Mouse (Mus musculus): ENCODE measurements around the gene Patj. TPM values are rescaled to one million over a fixed set of nuclear protein-coding genes. Genes with fewer than 3 reads are reported as not detected.
A peak's percentile ranks its signal among the peaks of the same experiment; 100 is the strongest.

The Patj gene
- 5.1 and 6.7 TPM in 2 replicates for polyA plus RNA-seq (2015; fragmentation: Nextera tagmentation; extraction: Ambion mirVana)

DNA sequence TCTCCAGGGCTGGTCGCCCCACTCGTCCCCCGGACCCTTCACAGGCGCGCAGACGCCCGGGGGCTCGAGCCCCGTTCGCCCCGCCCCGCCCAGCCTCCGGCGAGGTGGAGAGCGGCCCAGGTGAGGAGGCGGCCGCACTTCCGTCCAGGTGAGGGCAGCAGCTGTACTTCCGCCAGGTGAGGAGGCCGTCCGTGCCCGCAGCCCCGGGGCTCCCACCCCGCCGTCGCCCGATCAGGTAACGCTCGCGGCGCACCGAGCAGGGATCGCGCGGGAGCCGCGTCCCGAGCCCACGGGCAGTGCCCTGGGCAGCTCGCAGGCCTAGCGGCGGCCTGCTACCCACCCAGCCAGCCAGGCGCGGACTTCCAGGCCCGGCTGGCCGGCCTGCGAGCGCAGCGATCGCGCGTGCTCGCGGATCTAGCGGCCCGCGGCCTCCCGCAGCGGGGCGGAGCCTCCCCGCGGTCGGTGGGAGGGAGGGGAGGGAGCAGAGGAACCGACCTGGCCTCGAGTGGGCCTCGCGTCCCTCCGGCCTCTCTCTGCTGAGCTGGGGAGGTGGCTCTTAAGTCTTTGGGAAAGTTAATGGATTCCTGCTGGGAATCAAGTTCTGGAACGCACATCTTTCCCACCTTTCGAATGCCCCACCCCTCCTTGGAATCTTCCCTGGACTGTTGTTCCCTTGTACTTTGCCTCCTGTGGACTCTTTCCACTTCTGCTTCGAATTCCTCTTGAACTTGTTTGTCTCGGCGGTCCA is at the start of gene Patj:
Gene Patj, plus strand, starts transcription at position 96 of the 748 bp plus-strand sequence.
- peak; percentile 90 for ATAC-seq (ENCODE audit: low FRiP score)
- no peaks in the 10 kb centered on the region for H3K36me3 ChIP-seq
- peak within 1 kb of the TSS; percentile 73 for H3K4me2 ChIP-seq
- peak within 1 kb of the TSS; percentile 88 for H3K9ac ChIP-seq
- peak within 1 kb of the TSS; percentile 85 for H3K27ac ChIP-seq
- peak within 1 kb of the TSS; percentile 56 for H3K4me3 ChIP-seq
- WGBS: under 1% methylated on average over 72 of the region's 73 CpGs
- no peaks in the 10 kb centered on the region for H3K9me3 ChIP-seq
- H3K27me3 ChIP-seq: no peaks in the 10 kb centered on the region
- H3K4me1 ChIP-seq (replicated peaks): peaks cover 3% of the 10 kb centered on the region

DNA sequence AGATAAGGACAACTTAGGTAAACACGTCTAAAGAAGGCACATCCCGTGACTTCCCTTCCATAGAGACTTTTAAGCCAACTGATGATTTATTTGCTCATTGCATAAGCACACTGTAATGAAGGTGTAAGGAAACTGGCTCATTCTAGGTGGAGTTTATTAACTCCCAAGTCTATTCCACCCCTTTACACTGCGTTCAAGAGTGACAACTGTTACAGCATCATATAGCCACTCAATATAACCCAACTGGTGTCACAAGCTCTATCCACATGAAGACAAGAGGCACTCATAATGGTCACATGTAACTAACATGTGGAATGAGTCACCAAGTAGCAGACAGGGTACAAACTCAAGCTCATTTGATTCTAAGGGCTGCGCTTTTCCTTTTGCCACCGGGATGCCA is 47.0 kb upstream of the Patj start:
- Histone ChIP-seq H3K9ac (no peak overlapping the region), H3K9me3 (no peaks in the 10 kb centered on the region), H3K27ac (no peak overlapping the region), H3K36me3 (peaks cover 8% of the 10 kb centered on the region), H3K4me1 (replicated peaks) (peaks cover 5% of the 10 kb centered on the region; the same call in 1 of the 2 replicates), H3K4me3 (no peak overlapping the region), H3K4me2 (no peak overlapping the region), H3K27me3 (no peaks in the 10 kb centered on the region)
- no peak for ATAC-seq (ENCODE audit: low FRiP score)
- WGBS: 87% methylated on average over 5 of the region's 5 CpGs

DNA sequence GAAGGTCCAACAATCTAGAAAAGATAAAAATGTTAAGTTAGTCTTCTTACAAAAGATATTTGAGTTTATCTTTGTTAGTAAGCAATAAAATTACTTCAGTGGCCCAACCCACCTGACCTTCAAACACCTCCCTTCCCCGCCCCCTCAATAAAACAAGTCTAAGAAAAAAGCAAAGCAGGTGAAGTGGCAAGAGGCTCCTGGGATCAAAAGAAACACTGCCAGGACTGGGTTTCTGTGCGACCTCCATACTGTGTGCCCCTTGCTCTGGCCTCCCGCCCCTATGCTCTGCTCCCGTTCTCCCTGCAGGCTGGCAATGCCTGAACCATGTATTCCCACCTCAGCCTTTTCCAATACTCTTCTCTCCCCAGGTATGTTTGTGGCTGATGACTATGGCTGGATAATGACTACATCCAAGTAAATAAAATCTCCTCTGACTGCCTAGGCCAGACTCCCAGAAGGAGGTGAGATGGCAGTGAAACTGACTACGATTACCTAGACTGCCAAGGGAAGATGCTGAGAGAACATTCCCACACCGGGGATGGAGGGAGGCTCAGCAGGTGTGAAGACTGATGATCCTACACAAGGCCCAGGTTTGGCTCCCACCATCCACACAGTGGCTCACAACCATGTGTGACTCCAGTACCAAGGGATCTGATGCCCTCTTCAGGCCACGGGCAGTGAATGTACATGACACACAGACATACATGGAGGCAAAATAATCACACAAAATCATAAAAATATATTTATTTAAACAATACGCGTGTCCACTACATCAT is 37.4 kb upstream of the Patj start:
- Histone ChIP-seq H3K9me3 (no peaks in the 10 kb centered on the region), H3K36me3 (peaks cover 51% of the 10 kb centered on the region), H3K9ac (no peak overlapping the region)

DNA sequence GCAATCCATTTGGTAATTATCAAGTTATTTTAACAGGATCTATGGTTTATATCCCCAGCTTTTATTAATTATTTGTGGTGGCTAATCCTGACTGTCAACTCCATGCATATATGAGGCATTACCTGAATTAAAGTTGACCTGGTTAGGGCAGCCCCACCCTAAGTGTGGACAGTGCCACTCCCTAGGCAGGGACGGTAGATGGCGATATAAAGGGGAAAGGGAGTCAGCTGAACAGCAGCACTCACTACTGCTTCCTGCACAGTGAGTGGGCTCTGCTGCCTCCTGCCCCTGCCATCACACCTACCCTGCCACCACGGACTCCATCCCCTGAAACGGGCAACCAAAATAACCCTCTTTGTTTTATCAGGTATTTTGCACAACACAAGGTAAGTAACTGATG is 20.2 kb upstream of the Patj start:
- ATAC-seq (ENCODE audit: low FRiP score): no peak
- 58% methylated on average over 4 of the region's 4 CpGs for WGBS
- H3K9me3 ChIP-seq: no peaks in the 10 kb centered on the region
- no peaks in the 10 kb centered on the region for H3K4me1 ChIP-seq (replicated peaks)
- H3K36me3 ChIP-seq: peaks cover 21% of the 10 kb centered on the region
- H3K4me3 ChIP-seq: no peak overlapping the region
- H3K9ac ChIP-seq: no peak overlapping the region
- H3K4me2 ChIP-seq: no peak overlapping the region
- no peaks in the 10 kb centered on the region for H3K27me3 ChIP-seq
- H3K27ac ChIP-seq: no peak overlapping the region

More for the DNA sequence above, 37.4 kb upstream of the Patj start:
- Histone ChIP-seq H3K4me2 (no peak overlapping the region), H3K27me3 (no peaks in the 10 kb centered on the region), H3K27ac (no peak overlapping the region), H3K4me1 (replicated peaks) (no peaks in the 10 kb centered on the region), H3K4me3 (no peak overlapping the region)
- 97% methylated on average over 9 of the region's 9 CpGs for WGBS
- ATAC-seq (ENCODE audit: low FRiP score): no peak

DNA sequence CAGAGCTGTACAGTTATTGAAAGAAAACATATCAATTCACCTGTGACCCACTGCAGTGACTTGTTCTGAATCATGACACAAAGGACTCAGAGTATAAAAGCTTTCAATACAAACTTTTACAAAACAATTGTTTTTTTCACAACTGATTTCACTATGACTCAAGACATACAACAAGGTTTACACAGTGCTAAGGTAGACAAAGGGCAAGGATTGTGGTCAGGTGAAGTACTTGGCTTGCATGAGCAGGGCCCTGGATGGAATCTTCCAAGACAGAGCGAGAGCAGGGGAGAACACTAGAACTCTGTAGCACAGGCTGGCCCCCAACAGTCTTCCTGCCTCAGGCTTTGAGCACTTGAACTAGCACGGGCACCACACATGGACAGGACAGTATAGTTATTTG is 18.6 kb upstream of the Patj start:
- H3K4me3 ChIP-seq: no peak overlapping the region
- H3K36me3 ChIP-seq: peaks cover 16% of the 10 kb centered on the region
- no peaks in the 10 kb centered on the region for H3K27me3 ChIP-seq
- H3K9me3 ChIP-seq: no peaks in the 10 kb centered on the region
- H3K9ac ChIP-seq: no peak overlapping the region
- WGBS: 95% methylated on average over 2 of the region's 2 CpGs
- ATAC-seq (ENCODE audit: low FRiP score): no peak
- H3K4me1 ChIP-seq (replicated peaks): peaks cover 9% of the 10 kb centered on the region
- no peak overlapping the region for H3K27ac ChIP-seq
- H3K4me2 ChIP-seq: no peak overlapping the region

DNA sequence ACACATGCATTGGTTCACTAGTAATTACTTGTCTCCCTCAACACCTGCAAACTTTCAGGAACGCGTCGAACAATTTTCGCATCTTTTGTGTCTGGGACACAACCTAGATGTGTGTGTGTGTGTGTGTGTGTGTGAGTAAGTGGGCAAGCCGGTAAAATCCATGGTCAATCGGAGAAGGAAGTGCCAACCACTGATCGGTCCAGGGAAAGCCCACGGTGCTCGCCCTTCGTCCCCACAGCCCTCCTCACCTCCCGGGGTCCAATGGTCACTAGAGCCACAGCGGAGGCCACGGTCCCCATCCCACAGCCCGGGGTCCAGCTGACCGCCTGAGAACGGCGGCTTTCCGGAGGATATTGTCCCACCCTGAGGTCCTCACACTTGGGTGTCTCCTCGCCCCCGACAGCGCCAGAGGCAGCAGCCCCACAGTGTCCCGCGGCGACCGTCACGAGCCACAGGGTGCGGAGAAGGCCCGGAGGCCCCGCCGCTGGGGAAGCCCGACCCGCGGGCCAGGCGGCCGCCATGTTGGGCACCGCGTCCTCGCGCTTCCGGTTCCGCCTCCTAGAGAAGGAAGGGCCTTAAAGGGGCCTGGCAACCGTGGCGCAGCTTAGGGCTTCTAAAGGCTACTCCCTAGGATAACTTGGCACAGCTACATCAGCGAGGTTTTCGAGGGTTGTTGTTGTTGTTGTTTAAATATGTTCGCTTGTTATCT is 12.7 kb upstream of the Patj start, which contains the start of gene Tm2d1:
Gene Tm2d1, minus strand, starts transcription at position 591 of the 709 bp plus-strand sequence.
- Histone ChIP-seq H3K9ac (peak within 1 kb of the TSS; percentile 95), H3K4me3 (peak within 1 kb of the TSS; percentile 95), H3K27ac (peak within 1 kb of the TSS; percentile 82), H3K36me3 (peaks cover 13% of the 10 kb centered on the region), H3K4me1 (replicated peaks) (peaks cover 14% of the 10 kb centered on the region), H3K9me3 (no peaks in the 10 kb centered on the region), H3K4me2 (peak within 1 kb of the TSS; percentile 61), H3K27me3 (peaks cover 5% of the 10 kb centered on the region; the same call in 1 of the 2 replicates)
- WGBS: 1% methylated on average over 46 of the region's 46 CpGs
- peak; percentile 96 for ATAC-seq (ENCODE audit: low FRiP score)

DNA sequence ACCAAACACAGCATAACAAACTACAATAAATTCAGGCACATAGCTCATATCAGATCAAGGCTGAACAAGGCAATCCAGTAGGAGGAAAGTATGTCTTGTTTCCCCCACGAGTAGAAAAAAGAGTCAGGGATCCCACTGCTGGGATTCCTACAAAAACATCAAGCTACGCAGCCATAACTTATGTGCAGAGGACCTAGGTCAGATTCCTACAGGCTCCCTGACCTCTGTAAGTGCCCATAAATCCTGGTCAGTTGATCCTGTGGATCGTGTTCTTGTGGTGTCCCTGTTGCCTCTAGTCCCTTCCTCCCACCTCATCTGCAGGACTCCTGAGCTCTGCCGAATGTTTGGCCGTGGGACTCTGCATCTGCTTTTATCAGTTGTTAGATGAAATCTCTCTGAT is 10.5 kb upstream of the Patj start:
- Histone ChIP-seq H3K27ac (no peak overlapping the region), H3K4me2 (no peak overlapping the region), H3K9ac (no peak overlapping the region), H3K36me3 (no peaks in the 10 kb centered on the region), H3K4me1 (replicated peaks) (peaks cover 14% of the 10 kb centered on the region), H3K9me3 (no peaks in the 10 kb centered on the region), H3K4me3 (no peak overlapping the region), H3K27me3 (peaks cover 5% of the 10 kb centered on the region; the same call in 1 of the 2 replicates)
- WGBS: 84% methylated on average over 5 of the region's 5 CpGs
- ATAC-seq (ENCODE audit: low FRiP score): no peak

DNA sequence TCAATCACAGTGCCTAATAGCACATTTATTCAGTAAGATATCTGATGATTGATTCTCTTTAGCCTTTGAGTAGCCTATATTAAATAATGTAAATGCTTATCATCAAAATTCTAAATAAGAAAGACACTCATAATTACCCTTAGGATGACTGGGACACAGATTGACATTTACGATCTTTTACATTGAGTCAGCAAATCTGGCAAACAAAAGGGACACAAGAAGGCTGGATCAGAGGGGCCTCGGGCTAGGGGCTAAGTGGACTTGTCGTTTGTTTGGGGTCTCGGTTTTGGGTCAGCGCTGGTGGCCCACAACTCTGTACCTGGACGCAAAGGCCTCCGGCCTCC is 267 bp upstream of the Patj start:
- Histone ChIP-seq H3K9me3 (no peaks in the 10 kb centered on the region), H3K27ac (peak overlapping the region; percentile 85), H3K4me2 (peak overlapping the region; percentile 73), H3K9ac (peak overlapping the region; percentile 88), H3K4me3 (peak overlapping the region; percentile 56), H3K27me3 (no peaks in the 10 kb centered on the region), H3K4me1 (replicated peaks) (peaks cover 3% of the 10 kb centered on the region), H3K36me3 (no peaks in the 10 kb centered on the region)
- ATAC-seq (ENCODE audit: low FRiP score): no peak; the same call in 1 of the 2 replicates
- WGBS: 5% methylated on average over 7 of the region's 7 CpGs

DNA sequence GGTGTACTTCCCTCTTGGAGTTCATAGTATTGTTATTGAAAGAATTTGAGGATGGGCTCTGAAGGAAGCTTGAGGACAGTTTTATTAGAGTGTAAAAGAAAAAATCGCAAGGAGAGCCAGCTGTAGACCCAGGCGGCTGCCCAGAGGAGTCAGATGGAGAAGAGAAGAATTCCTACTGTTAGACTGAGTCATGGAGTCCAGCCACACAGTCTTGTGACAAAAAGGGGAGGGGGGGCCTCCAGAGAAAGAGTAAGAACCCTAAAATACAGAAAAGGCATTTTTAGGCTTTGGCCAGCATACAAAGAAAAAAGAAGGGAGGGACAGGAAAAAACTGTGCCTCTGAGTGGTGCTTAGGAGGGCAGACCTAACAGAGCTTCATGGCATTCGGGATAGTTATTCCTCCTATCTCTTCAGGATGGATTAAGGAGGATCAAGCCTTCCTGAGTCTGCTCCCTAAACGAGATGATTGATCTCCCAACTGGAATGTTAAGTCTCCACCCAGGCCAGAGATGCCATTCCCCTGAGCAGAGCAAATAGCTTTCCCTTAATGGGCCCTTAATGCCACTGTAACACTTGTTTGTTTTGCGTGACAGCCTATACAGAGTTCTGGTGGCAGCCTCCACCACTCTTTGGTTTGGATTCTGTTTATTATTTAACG is 5.5 kb downstream of the Patj start:
- no peak overlapping the region for H3K27ac ChIP-seq
- H3K27me3 ChIP-seq: no peaks in the 10 kb centered on the region
- no peak overlapping the region for H3K4me3 ChIP-seq
- no peaks in the 10 kb centered on the region for H3K36me3 ChIP-seq
- no peaks in the 10 kb centered on the region for H3K9me3 ChIP-seq
- no peak for ATAC-seq (ENCODE audit: low FRiP score)
- H3K9ac ChIP-seq: no peak overlapping the region
- no peak overlapping the region for H3K4me2 ChIP-seq
- 51% methylated on average over 6 of the region's 6 CpGs for WGBS
- H3K4me1 ChIP-seq (replicated peaks): no peaks in the 10 kb centered on the region; the same call in 1 of the 2 replicates

DNA sequence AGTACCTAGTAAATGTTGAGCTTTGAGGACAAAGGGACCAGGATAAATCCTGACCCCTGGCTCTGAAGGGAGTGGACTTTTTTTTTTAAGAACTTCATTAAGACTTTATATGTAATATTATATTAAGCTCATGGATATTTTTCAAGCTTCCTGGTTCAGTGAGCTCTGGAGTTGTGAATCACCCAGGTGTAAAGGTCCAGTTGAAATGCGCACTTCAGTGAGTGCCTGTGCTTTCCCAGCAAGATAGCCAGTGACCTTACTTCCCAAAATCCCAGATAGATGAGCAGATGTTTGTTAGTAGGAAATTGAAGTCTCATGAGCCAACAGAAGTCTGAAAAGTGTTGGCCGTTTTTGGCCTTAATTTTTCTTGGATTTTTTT is 6.0 kb downstream of the Patj start:
- 90% methylated on average over 2 of the region's 2 CpGs for WGBS
- no peak overlapping the region for H3K4me2 ChIP-seq
- H3K36me3 ChIP-seq: no peaks in the 10 kb centered on the region
- H3K27me3 ChIP-seq: no peaks in the 10 kb centered on the region
- no peaks in the 10 kb centered on the region for H3K9me3 ChIP-seq
- no peak overlapping the region for H3K9ac ChIP-seq
- no peaks in the 10 kb centered on the region for H3K4me1 ChIP-seq (replicated peaks)
- H3K27ac ChIP-seq: no peak overlapping the region
- no peak for ATAC-seq (ENCODE audit: low FRiP score)
- no peak overlapping the region for H3K4me3 ChIP-seq

DNA sequence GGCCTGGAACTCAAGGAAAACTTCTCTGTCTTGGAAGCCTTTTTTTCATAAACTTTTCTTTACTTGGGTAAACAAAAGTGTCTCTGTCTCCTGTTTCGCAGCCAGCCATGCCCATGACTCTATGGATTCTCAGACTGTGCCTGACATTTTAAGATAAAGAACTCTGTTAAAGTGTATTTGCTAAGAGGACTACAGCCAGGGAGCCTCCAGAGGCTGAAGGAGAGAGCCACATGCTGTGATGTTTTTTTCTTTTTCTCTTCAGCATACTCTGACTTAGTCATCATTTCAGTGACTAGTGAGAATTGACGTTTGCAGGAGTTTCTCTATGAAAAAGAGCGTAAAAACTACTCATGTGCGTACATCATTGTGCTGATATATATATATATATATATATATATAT is 7.9 kb downstream of the Patj start:
- WGBS: 80% methylated on average over 4 of the region's 4 CpGs
- Histone ChIP-seq H3K4me2 (no peak overlapping the region), H3K4me3 (no peak overlapping the region), H3K36me3 (no peaks in the 10 kb centered on the region), H3K9ac (no peak overlapping the region), H3K4me1 (replicated peaks) (no peaks in the 10 kb centered on the region), H3K27me3 (no peaks in the 10 kb centered on the region), H3K9me3 (no peaks in the 10 kb centered on the region), H3K27ac (no peak overlapping the region)
- ATAC-seq (ENCODE audit: low FRiP score): no peak

DNA sequence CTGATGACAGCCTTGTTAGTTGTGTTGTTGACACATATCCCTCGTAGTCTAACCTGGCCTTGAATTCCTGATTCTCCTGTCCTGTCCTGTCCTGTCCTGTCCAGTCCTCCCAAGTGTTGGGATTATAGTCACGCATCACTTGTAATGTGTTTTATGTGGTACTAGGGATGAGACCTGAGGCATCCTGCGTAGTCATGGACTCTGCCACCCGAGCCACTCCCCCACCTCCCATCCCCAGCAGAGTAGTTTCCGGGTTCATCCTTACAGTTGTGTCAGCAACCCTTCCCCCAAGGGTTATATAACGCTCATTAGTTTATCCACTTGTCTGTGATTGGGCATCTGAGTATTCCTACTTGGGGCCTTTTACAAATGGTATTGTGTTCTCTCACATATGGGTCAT is 8.8 kb downstream of the Patj start:
- ATAC-seq (ENCODE audit: low FRiP score): no peak
- no peaks in the 10 kb centered on the region for H3K4me1 ChIP-seq (replicated peaks)
- no peak overlapping the region for H3K27ac ChIP-seq
- no peak overlapping the region for H3K4me2 ChIP-seq
- no peak overlapping the region for H3K4me3 ChIP-seq
- 91% methylated on average over 6 of the region's 6 CpGs for WGBS
- no peaks in the 10 kb centered on the region for H3K9me3 ChIP-seq
- H3K9ac ChIP-seq: no peak overlapping the region
- no peaks in the 10 kb centered on the region for H3K27me3 ChIP-seq
- no peaks in the 10 kb centered on the region for H3K36me3 ChIP-seq

Measured in hindbrain, embryonic 13.5 days (tissue).